Mouse (Mus musculus): ENCODE results near the gene Mustn1. TPM values are rescaled to one million over a fixed set of nuclear protein-coding genes. Genes with fewer than 3 reads are reported as not detected.

Gene Mustn1
- polyA plus RNA-seq, 1 experiment = 8.2 TPM

DNA sequence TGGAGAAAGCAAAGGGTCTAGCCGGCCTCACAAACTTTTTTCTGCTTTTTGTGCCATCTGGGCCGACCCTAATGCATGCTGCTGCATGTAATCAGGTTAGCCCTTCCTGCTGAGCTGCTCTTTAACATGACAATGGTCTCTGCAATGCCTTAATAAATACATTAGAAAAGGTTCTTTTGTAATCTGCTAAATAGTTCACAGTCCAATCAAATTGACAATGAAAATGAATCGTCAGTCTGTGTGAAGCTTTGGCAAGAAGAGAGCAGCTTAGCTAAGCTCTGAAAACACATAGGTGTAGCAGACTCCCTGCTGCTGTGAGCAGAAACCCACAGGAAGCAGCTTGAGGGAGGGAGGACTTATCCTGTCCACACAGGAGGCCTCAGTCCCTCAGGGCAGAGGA is 21.0 kb downstream of the Mustn1 start:
- 80% methylated on average over 3 of the region's 3 CpGs for WGBS

DNA sequence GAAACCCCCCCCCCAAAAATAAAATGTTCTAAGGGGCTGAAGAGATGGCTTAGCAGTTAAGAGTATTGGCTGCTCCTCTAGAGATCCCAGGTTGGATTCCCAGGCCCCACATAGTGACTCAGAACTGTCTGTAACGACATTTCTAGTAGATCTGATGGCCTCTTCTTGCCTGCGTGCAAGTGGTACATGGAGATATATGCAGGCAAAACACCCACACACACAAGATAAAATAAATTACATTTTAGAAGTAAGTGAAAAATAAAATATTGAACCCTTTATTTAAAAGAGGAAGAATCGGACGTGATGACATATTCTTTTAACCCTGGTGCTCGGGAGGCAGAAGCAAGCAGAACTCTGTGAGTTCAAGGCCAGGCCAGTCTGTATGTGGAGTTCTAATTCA is 23.6 kb downstream of the Mustn1 start:
- no peak overlapping the region for H3K27ac ChIP-seq (ENCODE audit: insufficient read depth, low read depth, low read length)
- H3K4me1 ChIP-seq (ENCODE audit: control insufficient read depth, insufficient read depth, low read length) = no peaks in the 10 kb centered on the region
- H3K36me3 ChIP-seq (ENCODE audit: control insufficient read depth, insufficient read depth, low read length) = no peaks in the 10 kb centered on the region
- WGBS = 89% methylated on average over 5 of the region's 5 CpGs
- no peaks in the 10 kb centered on the region for H3K27me3 ChIP-seq (replicated peaks; ENCODE audit: control insufficient read depth, insufficient read depth, low read length)
- TF ChIP-seq POLR2A (IDR thresholded peaks at IDR 0.05; ENCODE audit: low read depth, low read length) (no peak), CTCF (conservative IDR thresholded peaks at IDR 0.05; ENCODE audit: insufficient read depth, insufficient read length, low read depth, low read length) (no peak)
- H3K4me3 ChIP-seq (ENCODE audit: insufficient read depth, low read depth, low read length) = no peak overlapping the region
- no peak for DNase-seq

More for the DNA sequence above, 21.0 kb downstream of the Mustn1 start:
- TF ChIP-seq CTCF (conservative IDR thresholded peaks at IDR 0.05; ENCODE audit: insufficient read depth, insufficient read length, low read depth, low read length) = no peak
- no peak overlapping the region for H3K27ac ChIP-seq (ENCODE audit: insufficient read depth, low read depth, low read length)
- H3K4me1 ChIP-seq (ENCODE audit: control insufficient read depth, insufficient read depth, low read length) = no peaks in the 10 kb centered on the region
- DNase-seq = no peak
- no peaks in the 10 kb centered on the region for H3K36me3 ChIP-seq (ENCODE audit: control insufficient read depth, insufficient read depth, low read length)
- no peak overlapping the region for H3K4me3 ChIP-seq (ENCODE audit: insufficient read depth, low read depth, low read length)
- H3K27me3 ChIP-seq (replicated peaks; ENCODE audit: control insufficient read depth, insufficient read depth, low read length) = no peaks in the 10 kb centered on the region

DNA sequence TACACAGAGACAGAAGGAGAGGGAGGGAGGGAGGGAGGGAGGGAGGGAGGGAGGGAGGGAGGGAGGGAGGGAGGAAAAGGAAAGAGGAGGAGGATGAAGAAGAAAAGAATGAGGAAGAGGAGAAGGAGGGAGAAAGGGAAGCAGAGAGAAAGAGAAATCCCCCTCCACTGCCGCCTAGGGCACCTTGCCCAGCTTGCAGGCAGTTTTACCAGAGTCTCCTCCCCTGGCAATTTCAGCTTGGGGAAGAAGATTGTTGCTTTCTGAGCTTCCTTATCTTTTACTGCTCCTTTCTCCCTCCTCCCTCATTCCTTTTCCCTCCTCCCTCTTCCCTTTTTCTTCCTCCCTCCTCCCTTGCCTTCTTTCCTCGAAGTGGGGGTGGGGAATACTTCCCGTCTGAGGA is 24.0 kb downstream of the Mustn1 start:
- WGBS = 63% methylated on average over 3 of the region's 3 CpGs

DNA sequence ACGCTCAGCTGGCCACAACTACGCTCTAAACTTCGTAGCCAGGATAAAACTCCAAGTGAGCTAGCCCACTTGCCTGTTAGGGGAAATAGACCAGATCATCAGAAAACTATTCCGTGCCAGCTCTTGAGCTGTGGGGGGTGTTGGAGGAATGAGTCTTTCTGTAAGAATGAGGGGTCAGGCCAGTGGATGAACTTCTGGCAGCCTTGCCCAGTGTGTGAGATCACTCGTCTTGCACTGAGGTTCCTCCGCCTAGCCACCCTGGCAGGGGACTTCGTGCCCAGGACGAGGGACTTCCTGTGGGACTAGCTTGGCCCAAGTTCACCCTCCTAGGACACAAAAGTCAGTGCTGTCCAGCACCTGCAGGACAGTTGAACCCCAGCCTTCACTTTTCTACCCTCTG is 25.3 kb downstream of the Mustn1 start:
- WGBS = 72% methylated on average over 8 of the region's 8 CpGs
- DNase-seq = no peak
- no peak for TF ChIP-seq POLR2A (IDR thresholded peaks at IDR 0.05; ENCODE audit: low read depth, low read length)
- no peak for TF ChIP-seq CTCF (conservative IDR thresholded peaks at IDR 0.05; ENCODE audit: insufficient read depth, insufficient read length, low read depth, low read length)
- no peak overlapping the region for H3K4me3 ChIP-seq (ENCODE audit: insufficient read depth, low read depth, low read length)
- H3K36me3 ChIP-seq (ENCODE audit: control insufficient read depth, insufficient read depth, low read length) = no peaks in the 10 kb centered on the region
- no peaks in the 10 kb centered on the region for H3K27me3 ChIP-seq (replicated peaks; ENCODE audit: control insufficient read depth, insufficient read depth, low read length)
- H3K27ac ChIP-seq (ENCODE audit: insufficient read depth, low read depth, low read length) = no peak overlapping the region
- no peaks in the 10 kb centered on the region for H3K4me1 ChIP-seq (ENCODE audit: control insufficient read depth, insufficient read depth, low read length)

More for the DNA sequence above, 24.0 kb downstream of the Mustn1 start:
- DNase-seq = no peak
- Histone ChIP-seq H3K4me3 (ENCODE audit: insufficient read depth, low read depth, low read length) (no peak overlapping the region), H3K36me3 (ENCODE audit: control insufficient read depth, insufficient read depth, low read length) (no peaks in the 10 kb centered on the region), H3K27me3 (replicated peaks; ENCODE audit: control insufficient read depth, insufficient read depth, low read length) (no peaks in the 10 kb centered on the region), H3K4me1 (ENCODE audit: control insufficient read depth, insufficient read depth, low read length) (no peaks in the 10 kb centered on the region), H3K27ac (ENCODE audit: insufficient read depth, low read depth, low read length) (no peak overlapping the region)
- no peak for TF ChIP-seq POLR2A (IDR thresholded peaks at IDR 0.05; ENCODE audit: low read depth, low read length)
- TF ChIP-seq CTCF (conservative IDR thresholded peaks at IDR 0.05; ENCODE audit: insufficient read depth, insufficient read length, low read depth, low read length) = no peak

GRCm38 (mm10) chr14:30906001-30906400 is 27.0 kb downstream of the Mustn1 start:
- 90% methylated on average over 6 of the region's 6 CpGs for WGBS
- DNase-seq = no peak
- TF ChIP-seq POLR2A (IDR thresholded peaks at IDR 0.05; ENCODE audit: low read depth, low read length) (no peak), CTCF (conservative IDR thresholded peaks at IDR 0.05; ENCODE audit: insufficient read depth, insufficient read length, low read depth, low read length) (no peak)
- no peaks in the 10 kb centered on the region for H3K27me3 ChIP-seq (replicated peaks; ENCODE audit: control insufficient read depth, insufficient read depth, low read length)
- H3K4me3 ChIP-seq (ENCODE audit: insufficient read depth, low read depth, low read length) = no peak overlapping the region
- H3K27ac ChIP-seq (ENCODE audit: insufficient read depth, low read depth, low read length) = no peak overlapping the region
- no peaks in the 10 kb centered on the region for H3K4me1 ChIP-seq (ENCODE audit: control insufficient read depth, insufficient read depth, low read length)
- H3K36me3 ChIP-seq (ENCODE audit: control insufficient read depth, insufficient read depth, low read length) = no peaks in the 10 kb centered on the region

DNA sequence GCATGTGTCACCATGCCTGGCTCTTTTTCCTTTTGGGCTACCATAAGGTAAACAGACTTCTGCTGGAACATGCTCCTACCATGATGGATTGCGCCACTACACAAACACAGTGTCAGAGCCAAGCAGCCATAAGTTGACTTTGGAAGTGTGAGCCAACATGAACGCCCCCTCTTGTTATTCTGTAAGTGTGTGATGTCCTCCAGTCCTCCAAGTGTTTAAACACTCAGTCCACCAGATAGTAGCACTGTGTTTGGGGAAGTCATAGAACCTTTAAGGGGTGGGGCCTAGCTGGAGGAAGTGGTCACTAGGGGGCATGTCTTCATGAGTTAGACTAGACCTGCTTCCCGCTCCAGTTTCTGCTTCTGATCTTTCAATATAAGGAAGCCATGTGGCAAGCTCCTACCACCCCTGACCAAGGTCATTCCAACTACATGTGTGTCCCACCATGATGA is 28.8 kb downstream of the Mustn1 start:
- H3K27ac ChIP-seq (ENCODE audit: insufficient read depth, low read depth, low read length) = no peak overlapping the region

DNA sequence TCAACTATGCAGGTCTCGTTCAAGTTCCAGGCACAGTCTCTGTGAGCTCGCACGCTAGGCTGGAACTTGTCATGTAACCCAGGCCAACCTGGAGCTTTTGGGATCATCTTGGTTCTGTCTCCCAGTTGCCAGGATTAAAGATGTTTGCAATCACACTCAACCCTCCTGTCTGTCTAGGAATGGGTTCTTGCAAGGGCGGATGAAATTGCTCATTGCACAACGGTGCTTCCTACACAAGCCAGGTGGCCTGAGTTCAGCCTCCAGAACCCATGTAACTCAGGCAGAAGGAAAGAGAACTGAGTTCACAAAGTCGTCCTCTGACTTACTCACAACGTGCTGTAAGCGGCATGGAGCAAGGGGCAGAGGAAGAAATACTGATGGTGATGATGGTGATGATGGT is 32.1 kb downstream of the Mustn1 start:
- 91% methylated on average over 8 of the region's 8 CpGs for WGBS
- DNase-seq = no peak
- Histone ChIP-seq H3K36me3 (ENCODE audit: control insufficient read depth, insufficient read depth, low read length) (no peaks in the 10 kb centered on the region), H3K4me1 (ENCODE audit: control insufficient read depth, insufficient read depth, low read length) (no peaks in the 10 kb centered on the region; the same call in 1 of the 2 replicates), H3K27me3 (replicated peaks; ENCODE audit: control insufficient read depth, insufficient read depth, low read length) (no peaks in the 10 kb centered on the region), H3K4me3 (ENCODE audit: insufficient read depth, low read depth, low read length) (no peak overlapping the region), H3K27ac (ENCODE audit: insufficient read depth, low read depth, low read length) (no peak overlapping the region)
- TF ChIP-seq CTCF (conservative IDR thresholded peaks at IDR 0.05; ENCODE audit: insufficient read depth, insufficient read length, low read depth, low read length) = no peak
- no peak for TF ChIP-seq POLR2A (IDR thresholded peaks at IDR 0.05; ENCODE audit: low read depth, low read length)

More for the DNA sequence above, 28.8 kb downstream of the Mustn1 start:
- WGBS = 80% methylated on average over 3 of the region's 3 CpGs
- Histone ChIP-seq H3K27me3 (replicated peaks; ENCODE audit: control insufficient read depth, insufficient read depth, low read length) (no peaks in the 10 kb centered on the region), H3K4me1 (ENCODE audit: control insufficient read depth, insufficient read depth, low read length) (no peaks in the 10 kb centered on the region; the same call in 1 of the 2 replicates), H3K36me3 (ENCODE audit: control insufficient read depth, insufficient read depth, low read length) (no peaks in the 10 kb centered on the region), H3K4me3 (ENCODE audit: insufficient read depth, low read depth, low read length) (no peak overlapping the region)
- TF ChIP-seq POLR2A (IDR thresholded peaks at IDR 0.05; ENCODE audit: low read depth, low read length) (no peak), CTCF (conservative IDR thresholded peaks at IDR 0.05; ENCODE audit: insufficient read depth, insufficient read length, low read depth, low read length) (no peak)
- DNase-seq = no peak

Data from kidney, adult 2 months (tissue).